Mouse (Mus musculus): ENCODE results near the gene Cgas. TPM values are rescaled to one million over a fixed set of nuclear protein-coding genes. Genes with fewer than 3 reads are reported as not detected.

Cgas gene
- total and polyA plus RNA-seq, 2 experiments from 2014 or later: 0.55 to 0.56 TPM

GRCm38 (mm10) chr9:78386947-78387346 is 56.1 kb downstream of the Cgas start:
- H3K4me2 ChIP-seq (ENCODE audit: low read depth, low read length, poor library complexity, severe bottlenecking): no peak overlapping the region
- peaks cover 3% of the 10 kb centered on the region; the same call in 1 of the 2 replicates for H3K27me3 ChIP-seq (ENCODE audit: insufficient read depth, low read length)
- no peaks in the 10 kb centered on the region for H3K4me1 ChIP-seq (ENCODE audit: insufficient read depth, low read length)
- WGBS: 90% methylated on average over 7 of the region's 7 CpGs
- no peaks in the 10 kb centered on the region for H3K9me3 ChIP-seq (ENCODE audit: low read length)
- ATAC-seq (ENCODE audit: low FRiP score): no peak
- H3K4me3 ChIP-seq (ENCODE audit: low read depth, low read length): no peak overlapping the region
- H3K9ac ChIP-seq (replicated peaks; ENCODE audit: low read length, poor library complexity, severe bottlenecking): no peak overlapping the region
- H3K27ac ChIP-seq (ENCODE audit: low read depth, low read length): no peak overlapping the region
- H3K36me3 ChIP-seq (ENCODE audit: insufficient read depth, low read length): no peaks in the 10 kb centered on the region
- DNase-seq (ENCODE audit: low spot score): no peak
- TF ChIP-seq CTCF (IDR thresholded peaks at IDR 0.05): no peak

- Histone ChIP-seq H3K9ac (replicated peaks; ENCODE audit: low read length, poor library complexity, severe bottlenecking) (no peak overlapping the region), H3K27me3 (ENCODE audit: insufficient read depth, low read length) (no peaks in the 10 kb centered on the region), H3K4me3 (ENCODE audit: low read depth, low read length) (no peak overlapping the region), H3K27ac (ENCODE audit: low read depth, low read length) (no peak overlapping the region), H3K9me3 (ENCODE audit: low read length) (no peaks in the 10 kb centered on the region), H3K36me3 (ENCODE audit: insufficient read depth, low read length) (no peaks in the 10 kb centered on the region), H3K4me2 (ENCODE audit: low read depth, low read length, poor library complexity, severe bottlenecking) (no peak overlapping the region), H3K4me1 (ENCODE audit: insufficient read depth, low read length) (no peaks in the 10 kb centered on the region)
- peak; percentile 63 for TF ChIP-seq CTCF (IDR thresholded peaks at IDR 0.05)
- no peak for DNase-seq (ENCODE audit: low spot score)
- no peak for ATAC-seq (ENCODE audit: low FRiP score)
- WGBS: 53% methylated on average over 3 of the region's 3 CpGs
These were observed 57.1 kb downstream of the Cgas start for GRCm38 (mm10) chr9:78385893-78386292.

Small RNA genes lying within 50 kb of the gene (microRNA-seq; reads per million reads assigned to microRNA genes)
- gene Gm26377 (ENCODE audit: borderline number of aligned reads): not detected

Other genes starting within 250 kb of the Cgas start
- gene Gsta1, start 212.6 kb downstream of the Cgas start, total RNA-seq (2014; rRNA removed): not detected in 2 replicates
- not detected in 2 replicates for gene Gsta1, start 212.6 kb downstream of the Cgas start, polyA plus RNA-seq (2015; fragmentation: Nextera tagmentation; extraction: Ambion mirVana)
- not detected in 2 replicates for gene Gm3776, start 186.1 kb downstream of the Cgas start, total RNA-seq (2014; rRNA removed)
- gene Gm3776, start 186.1 kb downstream of the Cgas start, polyA plus RNA-seq (2015; fragmentation: Nextera tagmentation; extraction: Ambion mirVana): not detected in 2 replicates
- gene Gm10639, start 153.3 kb downstream of the Cgas start, total RNA-seq (2014; rRNA removed): not detected in 2 replicates
- gene Gm10639, start 153.3 kb downstream of the Cgas start, polyA plus RNA-seq (2015; fragmentation: Nextera tagmentation; extraction: Ambion mirVana): not detected in 2 replicates
- not detected in 2 replicates for gene Omt2a, start 128.4 kb downstream of the Cgas start, total RNA-seq (2014; rRNA removed)
- gene Omt2a, start 128.4 kb downstream of the Cgas start, polyA plus RNA-seq (2015; fragmentation: Nextera tagmentation; extraction: Ambion mirVana): not detected in 2 replicates
- gene Omt2b, start 115.6 kb downstream of the Cgas start, total RNA-seq (2014; rRNA removed): not detected in 2 replicates
- gene Omt2b, start 115.6 kb downstream of the Cgas start, polyA plus RNA-seq (2015; fragmentation: Nextera tagmentation; extraction: Ambion mirVana): not detected in 2 replicates
- not detected in 2 replicates for gene Gsta2, start 87.4 kb downstream of the Cgas start, total RNA-seq (2014; rRNA removed)
- not detected in 2 replicates for gene Gsta2, start 87.4 kb downstream of the Cgas start, polyA plus RNA-seq (2015; fragmentation: Nextera tagmentation; extraction: Ambion mirVana)
- gene Dppa5a, start 75.1 kb downstream of the Cgas start, total RNA-seq (2014; rRNA removed): 0.90 and 3.1 TPM in 2 replicates
- gene Dppa5a, start 75.1 kb downstream of the Cgas start, polyA plus RNA-seq (2015; fragmentation: Nextera tagmentation; extraction: Ambion mirVana): 9.5 TPM in 2 replicates
- gene Ooep, start 64.5 kb downstream of the Cgas start, total RNA-seq (2014; rRNA removed): 6.0 and 6.1 TPM in 2 replicates
- 5.0 and 5.3 TPM in 2 replicates for gene Ooep, start 64.5 kb downstream of the Cgas start, polyA plus RNA-seq (2015; fragmentation: Nextera tagmentation; extraction: Ambion mirVana)
- 0.28 TPM in 1 of 2 replicates, not detected in the other for gene Ddx43, start 47.5 kb downstream of the Cgas start, total RNA-seq (2014; rRNA removed)
- gene Ddx43, start 47.5 kb downstream of the Cgas start, polyA plus RNA-seq (2015; fragmentation: Nextera tagmentation; extraction: Ambion mirVana): 0.31 and 0.43 TPM in 2 replicates
- 27.1 and 27.5 TPM in 2 replicates for gene Mto1, start 5.0 kb upstream of the Cgas start, total RNA-seq (2014; rRNA removed)
- 18.5 and 18.7 TPM in 2 replicates for gene Mto1, start 5.0 kb upstream of the Cgas start, polyA plus RNA-seq (2015; fragmentation: Nextera tagmentation; extraction: Ambion mirVana)
- 0.47 and 5.4 TPM in 2 replicates for gene Gm17324, start 5.5 kb upstream of the Cgas start, total RNA-seq (2014; rRNA removed)
- 3.7 and 4.1 TPM in 2 replicates for gene Gm17324, start 5.5 kb upstream of the Cgas start, polyA plus RNA-seq (2015; fragmentation: Nextera tagmentation; extraction: Ambion mirVana)
- gene Eef1a1, start 45.9 kb upstream of the Cgas start, total RNA-seq (2014; rRNA removed): 6,169 and 7,035 TPM in 2 replicates
- gene Eef1a1, start 45.9 kb upstream of the Cgas start, polyA plus RNA-seq (2015; fragmentation: Nextera tagmentation; extraction: Ambion mirVana): 2,410 and 2,461 TPM in 2 replicates
- gene Slc17a5, start 144.8 kb upstream of the Cgas start, total RNA-seq (2014; rRNA removed): 14.7 and 15.1 TPM in 2 replicates
- 12.8 and 16.8 TPM in 2 replicates for gene Slc17a5, start 144.8 kb upstream of the Cgas start, polyA plus RNA-seq (2015; fragmentation: Nextera tagmentation; extraction: Ambion mirVana)
- gene Cd109, start 172.3 kb upstream of the Cgas start, total RNA-seq (2014; rRNA removed): 2.4 and 4.2 TPM in 2 replicates
- gene Cd109, start 172.3 kb upstream of the Cgas start, polyA plus RNA-seq (2015; fragmentation: Nextera tagmentation; extraction: Ambion mirVana): 0.86 and 1.1 TPM in 2 replicates

Data from midbrain, postnatal 0 days (tissue).